Mouse (Mus musculus) kidney, postnatal 4 days (tissue): ENCODE measurements around the gene Rnf123.

Experiments used
- DNase-seq, 2 experiments: peaks; one replicate each; pipeline ENCODE4 v3.0.0; 2021; ENCODE audit warnings: mixed read lengths in 2 of 2

Gene Rnf123

DNA sequence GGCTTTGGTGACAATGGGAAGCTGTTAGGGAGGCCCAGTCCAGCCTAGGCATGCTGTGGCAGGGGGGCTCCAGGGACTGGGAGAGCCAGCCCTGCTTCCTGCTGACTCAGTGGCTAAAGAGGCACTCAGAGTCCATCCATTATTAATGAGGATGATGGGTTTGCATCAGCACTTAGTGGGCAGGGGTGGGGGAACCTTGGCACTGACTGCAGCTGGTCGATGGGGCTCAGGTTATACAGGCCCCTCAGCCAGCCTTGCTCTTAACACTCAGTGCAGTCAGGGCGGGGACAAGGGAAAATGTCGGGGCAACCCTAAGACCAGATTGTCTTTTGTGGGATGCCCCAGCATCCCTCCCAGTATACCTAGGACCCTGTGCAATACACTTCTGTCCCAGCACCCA is 21.0 kb downstream of the Rnf123 start:
- no peak for DNase-seq

DNA sequence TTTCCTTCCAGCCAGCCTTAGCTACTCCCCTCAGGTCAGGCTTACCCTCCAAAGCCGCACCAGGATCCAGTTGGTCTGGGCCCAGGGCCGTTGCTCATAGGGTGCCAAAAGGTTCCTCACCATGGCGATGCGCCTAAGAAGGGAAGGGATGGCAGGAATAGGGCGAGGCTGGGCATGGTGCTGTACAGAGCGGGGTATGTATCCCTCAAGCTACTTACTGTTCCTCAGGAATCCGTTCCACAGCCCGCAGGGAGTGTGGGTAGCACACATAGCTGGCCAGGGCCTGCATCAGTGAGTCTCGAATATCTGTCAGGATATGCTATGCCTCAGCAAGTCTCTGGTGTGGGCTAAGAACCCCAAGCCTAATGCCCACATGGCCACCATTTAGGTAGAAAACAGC is 24.9 kb downstream of the Rnf123 start:
- DNase-seq: no peak

DNA sequence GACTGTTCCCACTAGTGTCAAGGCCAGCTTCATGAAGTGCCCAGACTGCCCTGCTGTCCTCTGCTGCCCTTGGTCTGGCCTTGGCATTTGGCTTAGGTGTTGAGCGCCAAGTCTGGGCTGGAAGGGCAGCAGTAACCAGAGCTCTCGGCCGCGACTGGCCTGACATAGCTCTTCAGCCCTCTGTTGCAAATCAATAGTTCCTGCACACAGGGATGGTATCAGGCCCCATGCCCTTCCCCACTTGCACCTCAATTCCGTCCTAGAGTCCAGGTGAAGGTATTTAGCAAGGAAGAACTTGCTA is 25.9 kb downstream of the Rnf123 start:
- DNase-seq: no peak

DNA sequence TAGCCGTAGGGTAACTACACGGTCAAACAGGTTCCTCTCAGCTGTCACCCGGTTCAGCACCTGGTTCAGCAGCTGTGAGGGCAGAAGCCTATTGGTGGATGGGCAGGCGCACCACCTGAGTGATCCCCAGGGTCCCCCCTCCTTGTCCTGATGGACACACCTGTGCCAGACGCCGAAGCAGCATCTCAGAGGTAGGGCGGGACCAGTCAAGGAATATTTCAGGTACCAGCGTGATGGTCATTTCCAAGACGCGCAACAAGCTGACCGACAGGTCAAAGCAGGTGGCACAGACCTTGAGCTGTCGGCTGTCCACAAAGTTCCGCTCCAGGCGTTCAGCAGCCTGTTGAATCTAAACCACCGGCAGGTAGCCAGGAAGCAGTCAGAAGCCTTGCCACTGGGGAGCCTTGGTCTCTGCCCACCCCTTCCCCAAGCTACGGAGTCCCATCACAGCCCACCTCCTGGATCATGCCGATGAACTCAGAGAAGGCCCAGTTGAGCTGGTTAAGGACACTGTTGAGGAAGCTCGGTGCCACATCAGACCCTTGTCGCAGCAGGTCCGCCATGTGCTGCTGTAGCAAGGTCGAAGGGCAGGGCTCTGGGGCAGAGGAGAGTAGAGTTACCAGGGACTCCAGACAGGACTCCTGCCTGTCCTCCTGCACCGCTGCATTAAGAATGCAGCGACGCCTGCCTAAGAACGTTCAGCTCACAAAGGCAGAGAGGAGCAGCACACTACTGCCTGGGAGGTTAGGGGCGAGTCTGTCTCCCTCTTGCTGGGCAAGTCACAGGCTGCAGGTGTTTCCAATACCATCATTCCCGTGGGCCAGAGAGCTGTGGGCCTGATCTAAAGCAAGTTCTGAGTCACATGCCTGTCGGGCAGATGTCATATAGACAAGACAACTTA is 26.5 kb downstream of the Rnf123 start:
- DNase-seq: no peak

DNA sequence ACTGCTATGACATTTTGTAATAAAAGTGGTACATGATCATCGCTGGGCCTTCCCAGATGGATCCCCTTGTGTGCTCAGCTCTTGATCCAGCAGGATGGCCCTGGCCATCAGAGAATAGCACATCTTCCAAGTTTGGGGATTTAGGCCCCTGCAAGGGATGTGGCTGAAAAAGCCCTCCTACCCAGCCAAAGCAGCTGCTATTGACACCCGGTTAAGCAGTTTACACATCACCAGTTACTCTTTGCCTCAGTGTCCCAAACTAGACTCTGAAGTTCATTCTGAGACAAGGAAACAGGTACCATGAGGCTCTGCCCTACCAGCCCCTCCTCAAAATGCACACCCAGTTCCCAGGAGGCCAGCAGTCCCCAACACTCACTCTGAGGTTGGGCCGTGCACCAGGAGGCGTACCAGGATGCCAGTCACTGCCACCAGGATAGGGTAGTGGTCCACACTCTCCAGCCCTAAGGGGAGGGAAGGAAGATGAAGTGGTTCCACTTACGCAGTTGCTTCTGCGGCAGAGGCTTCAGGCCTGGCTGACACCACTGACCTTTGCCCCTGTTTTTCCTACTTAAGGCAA is 27.4 kb downstream of the Rnf123 start:
- no peak for DNase-seq

DNA sequence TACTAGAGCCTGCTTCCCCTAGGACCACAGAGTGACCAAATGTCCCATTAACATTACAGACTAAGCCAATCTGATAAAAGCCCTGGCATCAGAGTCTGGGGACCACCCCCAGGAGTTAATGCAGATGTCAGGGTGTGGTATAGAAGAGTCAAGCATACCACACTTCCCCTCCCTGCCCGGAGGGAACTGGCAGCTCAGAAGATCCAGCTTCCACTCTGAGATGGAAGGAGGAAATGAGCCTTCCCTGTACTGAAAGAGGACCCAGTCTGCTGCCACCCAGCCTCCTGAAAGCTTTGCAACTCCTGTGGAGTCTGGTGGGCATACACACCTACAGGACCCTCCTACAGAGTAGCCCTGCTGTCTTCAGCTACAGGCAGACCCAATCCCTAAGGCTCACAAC is 28.1 kb downstream of the Rnf123 start:
- no peak for DNase-seq

DNA sequence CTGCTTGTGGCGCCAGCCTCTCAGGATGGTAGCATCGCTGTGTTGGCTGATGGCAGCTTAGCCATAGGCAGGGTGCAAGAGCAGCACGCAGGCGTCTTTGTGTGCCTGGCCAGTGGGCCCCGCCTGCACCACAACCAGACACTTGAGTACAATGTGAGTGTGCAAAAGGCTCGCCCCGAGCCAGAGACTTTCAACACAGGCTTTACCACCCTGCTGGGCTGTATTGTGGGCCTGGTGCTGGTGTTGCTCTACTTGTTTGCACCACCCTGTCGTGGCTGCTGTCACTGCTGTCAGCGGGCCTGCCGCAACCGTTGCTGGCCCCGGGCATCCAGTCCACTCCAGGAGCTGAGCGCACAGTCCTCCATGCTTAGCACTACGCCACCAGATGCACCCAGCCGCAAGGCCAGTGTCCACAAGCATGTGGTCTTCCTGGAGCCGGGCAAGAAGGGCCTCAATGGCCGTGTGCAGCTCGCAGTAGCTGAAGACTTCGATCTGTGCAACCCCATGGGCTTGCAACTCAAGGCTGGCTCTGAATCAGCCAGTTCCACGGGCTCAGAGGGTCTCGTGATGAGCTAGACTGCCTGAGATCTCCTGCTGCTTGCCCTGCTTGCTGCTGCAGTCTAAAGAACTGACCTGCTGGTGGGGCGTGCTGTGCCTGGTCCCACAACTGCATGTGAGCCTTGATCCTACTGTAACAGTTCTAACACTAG is 28.7 kb downstream of the Rnf123 start:
- no peak for DNase-seq

DNA sequence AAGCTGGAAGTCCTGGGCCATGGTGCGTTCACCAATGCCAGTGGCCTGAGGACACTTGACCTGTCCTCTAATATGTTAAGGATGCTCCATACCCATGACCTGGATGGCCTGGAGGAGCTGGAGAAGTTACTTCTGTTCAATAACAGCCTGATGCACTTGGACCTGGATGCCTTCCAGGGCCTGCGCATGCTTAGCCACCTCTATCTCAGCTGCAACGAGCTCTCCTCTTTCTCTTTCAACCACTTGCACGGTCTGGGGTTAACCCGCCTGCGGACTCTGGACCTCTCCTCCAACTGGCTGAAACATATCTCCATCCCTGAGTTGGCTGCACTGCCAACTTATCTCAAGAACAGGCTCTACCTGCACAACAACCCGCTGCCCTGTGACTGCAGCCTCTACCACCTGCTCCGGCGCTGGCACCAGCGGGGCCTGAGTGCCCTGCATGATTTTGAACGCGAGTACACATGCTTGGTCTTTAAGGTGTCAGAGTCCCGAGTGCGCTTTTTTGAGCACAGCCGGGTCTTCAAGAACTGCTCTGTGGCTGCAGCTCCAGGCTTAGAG is 29.4 kb downstream of the Rnf123 start:
- DNase-seq: no peak

DNA sequence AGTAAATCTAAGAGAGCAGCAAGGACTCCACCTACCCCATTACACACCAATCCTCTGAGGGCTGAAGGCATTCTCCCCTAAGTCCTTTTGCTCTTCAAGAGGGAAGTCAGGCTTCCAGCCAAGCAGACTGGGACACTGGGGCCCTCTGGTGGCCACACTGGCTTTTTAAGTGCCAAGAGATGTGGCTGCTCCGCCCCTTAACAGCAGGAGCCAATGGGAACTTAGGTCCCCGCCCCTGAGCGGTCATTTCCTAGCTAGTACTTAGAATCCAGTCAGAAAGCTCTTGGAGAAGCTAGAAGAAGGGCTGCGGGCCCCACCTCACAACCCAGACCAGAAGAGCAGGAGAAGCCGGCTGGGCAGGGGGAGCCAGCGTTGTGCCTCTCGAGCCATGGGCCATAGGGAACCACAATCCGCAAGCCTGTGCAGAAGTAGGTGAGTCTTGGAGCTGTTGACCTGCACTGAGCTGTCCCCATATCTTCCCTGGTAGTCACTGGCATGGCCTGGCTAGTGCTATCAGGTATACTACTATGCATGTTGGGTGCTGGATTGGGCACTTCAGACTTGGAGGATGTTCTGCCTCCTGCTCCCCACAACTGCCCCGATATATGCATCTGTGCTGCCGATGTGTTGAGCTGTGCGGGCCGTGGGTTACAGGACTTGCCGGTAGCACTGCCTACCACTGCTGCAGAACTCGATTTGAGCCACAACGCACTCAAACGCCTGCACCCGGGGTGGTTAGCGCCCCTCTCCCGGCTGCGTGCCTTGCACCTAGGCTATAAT is 30.1 kb downstream of the Rnf123 start, which contains the start of gene Amigo3:
Gene Amigo3, plus strand, starts transcription at position 275 of the 780 bp plus-strand sequence.
- DNase-seq: peak; percentile 98 to 99

DNA sequence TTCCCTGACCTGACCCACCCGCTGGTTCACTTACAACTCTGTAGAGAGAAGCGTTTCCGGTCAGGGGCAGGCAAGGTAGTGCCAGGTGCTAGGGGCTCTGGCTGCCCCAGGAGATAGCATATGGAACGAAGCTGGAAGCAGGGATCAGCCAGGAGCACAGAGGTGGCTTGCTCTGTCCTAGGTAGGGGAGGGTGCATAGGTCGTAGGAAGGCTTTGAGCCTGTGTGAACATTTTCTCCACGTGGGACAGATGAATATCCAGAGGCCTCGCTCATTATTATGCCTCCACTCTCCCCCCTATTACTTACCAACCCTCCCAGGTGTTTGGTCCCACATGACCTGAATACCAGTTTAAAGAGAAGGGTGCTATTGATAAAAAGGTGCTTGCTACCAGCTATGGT is 30.7 kb downstream of the Rnf123 start:
- DNase-seq: no peak

DNA sequence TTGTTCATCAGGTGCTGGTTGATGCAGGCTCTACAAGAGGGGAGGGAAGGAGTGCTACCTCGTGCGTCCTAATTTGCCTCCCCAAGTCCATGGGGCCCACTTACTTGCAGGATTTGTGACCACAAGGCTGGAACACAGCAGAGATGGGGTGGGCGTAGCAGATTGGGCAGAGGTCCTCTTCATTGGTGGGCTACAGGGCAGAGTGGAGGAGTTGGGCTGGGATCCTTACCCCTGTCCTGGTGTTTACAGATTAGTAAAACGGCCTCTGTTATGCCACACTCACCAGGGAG is 31.3 kb downstream of the Rnf123 start:
- no peak for DNase-seq

DNA sequence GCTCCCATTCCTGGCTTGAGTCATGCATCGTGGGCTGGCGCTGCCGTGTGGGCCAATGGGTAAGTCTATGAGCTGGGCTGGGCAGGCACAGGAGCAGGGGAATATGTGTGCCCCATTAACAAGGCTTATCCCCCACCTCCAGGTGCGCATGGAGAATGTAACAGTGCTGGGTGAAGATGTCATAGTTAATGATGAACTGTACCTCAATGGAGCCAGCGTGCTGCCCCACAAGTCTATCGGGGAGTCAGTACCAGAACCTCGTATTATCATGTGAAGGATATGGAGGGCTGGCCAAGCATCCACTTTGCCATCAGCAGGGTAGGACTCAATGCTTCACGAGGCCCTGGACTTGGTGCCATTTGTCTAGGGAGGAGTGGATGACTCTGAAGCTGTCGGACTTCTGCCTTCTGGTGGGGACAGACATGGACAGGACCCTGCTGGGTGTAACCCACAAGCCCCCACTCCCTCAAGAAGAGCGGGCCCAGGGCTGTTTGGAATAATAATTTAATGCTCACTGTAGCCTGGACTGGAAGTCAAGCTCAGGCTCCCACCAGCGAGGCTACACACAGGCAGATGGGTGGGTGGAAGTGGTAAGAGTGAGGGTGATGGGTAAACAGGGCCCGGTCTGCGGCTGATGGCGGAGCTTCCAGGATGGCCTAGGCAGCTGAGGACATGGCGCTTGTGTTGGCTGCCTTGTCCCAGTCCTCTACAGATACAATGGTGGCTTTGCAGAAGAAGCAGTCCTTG is 31.8 kb downstream of the Rnf123 start:
- no peak for DNase-seq

DNA sequence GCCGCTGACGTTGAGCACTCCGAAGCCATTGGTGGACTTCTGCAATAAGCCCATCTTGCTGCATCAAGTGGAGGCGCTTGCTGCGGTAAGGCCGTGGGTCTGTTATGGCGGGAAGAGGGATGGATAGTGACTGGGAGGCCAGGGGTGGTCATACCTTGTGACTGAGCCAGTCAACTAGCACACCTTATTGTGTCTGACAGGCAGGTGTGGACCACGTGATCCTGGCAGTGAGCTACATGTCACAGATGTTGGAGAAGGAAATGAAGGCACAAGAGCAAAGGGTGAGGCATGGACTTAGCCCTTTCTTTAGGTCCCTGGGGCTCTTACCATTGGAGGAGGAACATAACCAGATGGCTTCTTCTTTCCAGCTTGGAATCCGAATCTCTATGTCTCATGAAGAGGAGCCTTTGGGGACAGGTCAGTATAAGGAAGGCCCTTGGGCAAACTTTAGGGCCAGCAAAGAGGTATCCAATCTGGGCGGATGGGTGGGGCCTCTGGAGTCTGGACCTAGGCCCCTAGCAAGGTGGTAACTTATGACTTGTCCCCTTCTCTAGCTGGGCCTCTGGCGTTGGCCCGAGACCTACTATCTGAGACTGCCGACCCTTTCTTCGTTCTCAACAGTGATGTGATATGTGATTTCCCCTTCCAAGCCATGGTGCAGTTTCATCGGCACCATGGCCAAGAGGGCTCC is 33.4 kb downstream of the Rnf123 start:
- DNase-seq: no peak

DNA sequence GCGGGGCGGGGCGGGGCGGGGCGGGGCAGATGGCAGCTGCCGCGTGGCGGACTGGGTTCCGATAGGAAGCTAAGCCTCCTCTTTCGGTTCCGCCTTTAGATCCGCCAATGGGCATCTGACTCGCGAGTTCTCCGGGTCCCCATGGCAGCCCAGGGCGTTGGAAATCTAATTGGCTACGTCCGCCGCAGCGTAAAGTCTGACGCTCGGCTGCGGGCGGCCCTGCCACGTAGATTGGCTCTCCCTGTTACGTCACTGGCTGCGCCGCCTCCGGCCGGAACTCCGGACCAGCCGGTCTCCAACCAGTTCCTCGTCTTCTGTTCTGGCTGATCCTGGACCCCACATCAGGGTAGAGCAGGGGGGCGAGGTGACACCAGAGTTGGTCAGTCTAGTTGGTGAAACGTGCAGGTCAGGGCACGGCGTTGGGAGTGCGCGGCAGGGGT is 34.1 kb downstream of the Rnf123 start, which contains the start of gene Gmppb:
Gene Gmppb, plus strand, starts transcription at position 227 of the 440 bp plus-strand sequence.
- DNase-seq: peak; percentile 96 to 98

DNA sequence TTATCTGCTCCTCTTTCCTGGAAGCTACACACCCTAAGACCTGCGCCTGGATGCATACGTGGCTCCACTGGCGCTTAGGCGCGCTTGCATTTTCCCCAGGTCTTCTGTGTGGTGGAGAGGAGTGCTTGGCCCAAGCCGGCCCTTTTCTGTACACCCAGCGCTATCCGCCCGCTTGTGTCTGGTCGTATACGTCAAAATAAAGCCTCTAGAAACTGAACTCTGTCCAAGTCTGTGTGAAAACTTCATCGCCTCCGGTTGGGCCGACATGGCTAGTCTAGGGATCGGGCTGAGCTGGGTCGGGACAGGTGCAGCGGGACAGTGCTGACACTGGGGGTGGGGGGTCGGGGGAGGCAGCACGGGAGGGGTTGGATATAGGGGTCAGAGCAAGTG is 34.6 kb downstream of the Rnf123 start:
- no peak for DNase-seq

DNA sequence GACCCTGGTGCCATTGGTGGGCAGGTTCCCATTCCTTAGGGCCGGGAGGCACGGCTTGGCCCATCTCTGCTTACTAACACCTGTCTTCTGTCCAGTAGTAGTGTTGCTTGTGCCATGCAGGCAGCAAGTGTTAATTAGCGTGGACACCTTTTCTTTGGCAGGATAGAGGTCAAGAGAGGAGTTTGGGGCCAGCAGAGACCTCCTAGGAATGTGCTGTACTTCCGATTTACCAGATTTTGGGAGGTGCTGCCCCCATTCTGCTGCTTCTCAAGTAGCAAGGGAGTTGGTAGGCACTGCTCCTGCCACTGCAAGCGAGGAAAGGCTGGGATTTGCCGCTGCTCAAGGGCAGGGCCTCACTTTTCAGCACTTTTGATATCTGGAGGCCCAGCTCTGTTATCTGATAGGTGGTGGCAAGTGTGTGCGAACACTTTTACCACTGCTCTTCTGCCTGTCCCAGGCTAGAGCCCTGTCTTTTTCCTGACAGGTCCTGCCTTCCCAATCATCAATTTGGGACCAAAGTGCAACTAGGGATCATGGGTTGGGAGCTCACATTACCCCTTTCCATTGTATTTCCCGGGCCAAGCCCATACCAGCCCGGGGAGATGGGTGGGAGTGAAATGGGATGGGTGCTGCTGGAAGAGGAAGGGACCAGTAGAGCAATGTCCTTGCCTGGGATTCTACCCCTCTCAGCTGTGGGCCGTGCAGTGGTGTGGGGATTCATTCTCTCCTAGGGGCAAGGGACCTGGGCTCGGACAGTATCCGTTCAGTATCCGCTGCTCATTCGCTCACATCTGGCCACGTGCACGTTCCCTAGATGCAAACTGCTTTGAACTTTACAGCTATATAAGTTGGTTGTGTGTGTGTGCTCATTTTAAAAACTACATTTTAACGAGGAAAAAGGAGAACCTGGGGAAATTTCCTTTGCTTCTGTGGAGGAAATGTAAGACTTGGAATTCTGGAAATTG is 35.3 kb downstream of the Rnf123 start:
- no peak for DNase-seq

DNA sequence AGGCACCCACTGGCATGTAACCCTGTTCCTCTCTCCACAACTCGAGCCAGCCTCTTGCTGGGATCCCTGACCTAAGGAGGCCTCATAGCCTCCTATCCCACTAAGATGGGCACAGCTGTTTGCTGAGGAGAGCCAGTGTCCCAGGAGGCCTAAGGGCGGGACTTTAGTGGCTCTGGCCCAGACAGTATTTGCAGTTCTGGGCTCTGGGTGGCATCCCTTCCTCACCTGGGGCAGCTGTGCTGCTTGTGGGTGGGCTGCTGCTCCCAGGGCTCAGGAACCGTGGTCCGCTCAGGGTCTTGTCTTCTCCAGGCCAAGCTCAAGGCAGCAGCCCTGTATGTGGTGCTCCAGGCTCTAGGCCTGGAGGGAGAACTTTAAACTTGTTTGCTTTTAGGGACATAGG is 36.6 kb downstream of the Rnf123 start:
- no peak for DNase-seq

DNA sequence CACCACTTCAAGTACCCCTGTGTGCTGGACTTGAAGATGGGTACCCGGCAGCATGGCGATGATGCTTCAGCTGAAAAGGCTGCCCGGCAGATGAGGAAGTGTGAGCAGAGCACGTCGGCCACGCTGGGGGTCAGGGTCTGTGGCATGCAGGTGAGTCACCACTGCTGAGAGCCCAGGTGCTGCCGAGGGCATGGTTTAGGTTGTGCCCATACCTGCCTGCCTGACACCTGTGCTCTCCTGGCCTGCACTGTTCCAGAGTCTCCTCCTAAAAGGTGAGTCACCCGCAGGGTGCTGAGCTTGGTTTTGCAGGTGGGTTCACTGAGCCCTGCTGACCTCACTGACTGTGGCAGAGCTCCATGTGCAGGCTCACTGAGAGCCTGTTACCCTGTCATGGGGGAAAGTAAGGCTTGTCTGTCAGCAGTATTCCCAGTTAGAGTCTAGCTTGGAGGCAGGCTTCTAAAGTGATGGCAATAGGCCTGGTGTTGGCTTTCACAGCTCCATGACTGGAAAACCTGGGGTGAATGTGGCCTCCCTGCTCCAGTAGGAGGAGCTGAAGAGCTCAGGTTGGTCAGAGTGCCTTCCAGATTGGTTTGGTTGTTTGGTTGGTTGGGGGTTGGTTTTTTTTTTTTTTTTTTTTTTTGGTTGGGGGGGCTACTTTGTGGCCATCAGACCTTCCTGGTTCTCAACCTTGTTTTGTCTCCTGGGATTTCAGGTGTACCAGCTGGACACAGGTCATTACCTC is 38.2 kb downstream of the Rnf123 start:
- DNase-seq: no peak

DNA sequence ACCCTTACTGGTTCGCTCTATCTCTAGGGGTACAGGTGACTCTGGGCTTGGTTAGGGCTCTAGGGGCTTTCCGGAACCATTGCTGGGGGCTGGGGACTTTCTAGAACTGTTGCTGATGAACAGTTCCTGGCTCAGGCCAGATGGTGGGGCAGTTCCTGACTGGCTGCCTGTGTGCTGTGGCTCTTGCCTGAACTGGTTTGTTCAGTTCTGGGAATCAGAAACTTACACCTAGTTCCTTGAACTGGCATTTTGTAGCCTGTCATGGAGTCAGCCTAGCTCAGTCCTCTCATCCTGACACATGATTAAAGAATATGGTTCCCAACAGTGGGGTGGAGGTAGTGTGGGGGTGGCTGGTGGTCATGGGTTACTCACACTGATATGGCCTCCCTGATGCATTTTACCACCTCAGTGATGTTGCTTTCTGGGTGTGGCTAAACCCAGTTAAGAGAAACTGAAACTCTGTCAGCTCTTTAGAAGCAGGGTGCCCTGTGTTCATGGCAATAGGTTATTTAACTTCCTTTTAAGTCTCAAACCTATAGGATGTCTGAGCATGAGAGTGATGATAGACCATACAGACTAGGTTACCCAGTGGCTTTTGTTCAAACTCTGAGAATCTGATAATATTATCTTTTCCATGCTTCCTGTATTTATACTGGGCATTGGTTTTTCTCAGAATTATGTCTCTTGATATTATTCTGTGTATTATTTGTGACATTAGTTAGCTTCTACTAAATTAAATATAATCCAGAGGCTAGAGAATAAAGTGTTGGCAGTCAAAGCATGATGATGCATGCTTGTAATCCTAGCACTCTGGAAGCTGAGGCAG is 47.6 kb downstream of the Rnf123 start:
- DNase-seq: no peak
